Mouse (Mus musculus): ENCODE measurements at regions not wholly inside any gene's neighbourhood (a gene's known extent, or its start where the extent isn't known, plus 50 kb on each side); places are given as distances from the start of the nearest gene placed in this dataset.

DNA sequence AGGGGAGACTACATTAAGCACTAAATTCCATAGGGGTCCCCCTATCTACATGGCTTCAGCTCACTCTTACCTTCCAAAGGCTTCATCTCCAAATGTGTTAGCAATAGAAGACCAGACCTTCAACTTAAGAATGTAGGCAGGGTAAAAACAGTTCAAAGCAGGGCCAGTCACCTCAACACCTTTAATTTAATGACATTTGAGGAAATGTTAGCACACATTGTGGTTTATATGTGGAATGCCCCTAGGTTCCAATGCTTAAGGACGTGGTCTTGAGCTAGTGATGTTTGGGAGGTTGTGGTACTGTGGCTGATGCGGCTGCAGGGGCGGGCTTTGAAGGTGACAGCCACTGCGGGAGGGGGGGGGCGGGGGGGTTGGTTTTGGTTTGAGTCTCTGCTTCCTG is 116.9 kb upstream of the Tut7 start:
- TF ChIP-seq CTCF (IDR thresholded peaks at IDR 0.05; ENCODE audit: extremely low read depth, insufficient read depth, low read length) = no peak
- no peak for TF ChIP-seq POLR2A (IDR thresholded peaks at IDR 0.05; ENCODE audit: extremely low read depth, insufficient read depth, low read length)

Data from cortical plate, adult 2 months (tissue).